15 mouse cellular contexts compared by ENCODE assay signal in genomic region chr7:142479307-142479706, GRCm38 (mm10). TPM values are rescaled to one million over a fixed set of nuclear protein-coding genes. Genes with fewer than 3 reads are reported as not detected.
A peak's percentile ranks its signal among the peaks of the same experiment; 100 is the strongest.
DNase-seq lines count a peak whose midpoint lies in the region; ATAC-seq and TF ChIP-seq lines count a peak whose summit lies in the region.
"Had no signal": no experiment of that assay in that cellular context is flagged by ENCODE, and none has a peak within 500 bp of the region (broad histone marks: within the 10 kb centered on the region; RNA-seq: fewer than 3 reads in every experiment).

No protein-coding gene starts in this region.

- no peak overlapping the region for H3K4me3 ChIP-seq in heart, embryonic 15.5 days
- no peak overlapping the region for H3K4me3 ChIP-seq in embryonic facial prominence, embryonic 12.5 days
- H3K4me3 ChIP-seq in embryonic facial prominence, embryonic 15.5 days (replicated peaks), result no peak overlapping the region
- H3K4me3 ChIP-seq in limb, embryonic 14.5 days (replicated peaks; ENCODE audit: low read length), result no peak overlapping the region
- H3K4me3 ChIP-seq: liver, embryonic 13.5 days had no signal

- peaks cover 91% of the 10 kb centered on the region for H3K4me1 ChIP-seq in heart, embryonic 15.5 days (replicated peaks)
- H3K4me1 ChIP-seq in embryonic facial prominence, embryonic 12.5 days, result peaks cover 55% of the 10 kb centered on the region
- peaks cover 72% of the 10 kb centered on the region for H3K4me1 ChIP-seq in embryonic facial prominence, embryonic 15.5 days
- H3K4me1 ChIP-seq in limb, embryonic 14.5 days (ENCODE audit: control insufficient read depth, insufficient read depth, low read length), result peaks cover 47% of the 10 kb centered on the region

- ATAC-seq in heart, embryonic 15.5 days (replicated peaks; ENCODE audit: insufficient number of reproducible peaks, insufficient read depth, low FRiP score, low read depth), result no peak
- no peak for ATAC-seq in embryonic facial prominence, embryonic 12.5 days (ENCODE audit: insufficient number of reproducible peaks, insufficient read depth, low FRiP score, low TSS enrichment)
- no peak for ATAC-seq in embryonic facial prominence, embryonic 15.5 days (ENCODE audit: insufficient number of reproducible peaks, low FRiP score, low TSS enrichment, low read depth)
- no peak for ATAC-seq in limb, embryonic 14.5 days (ENCODE audit: low FRiP score, low read depth)
- ATAC-seq: hindbrain, postnatal 0 days had no signal

- peak overlapping the region; percentile 45; the same call in 1 of the 2 replicates for H3K4me2 ChIP-seq in heart, embryonic 15.5 days
- no peak overlapping the region for H3K4me2 ChIP-seq in embryonic facial prominence, embryonic 12.5 days (replicated peaks)
- no peak overlapping the region for H3K4me2 ChIP-seq in embryonic facial prominence, embryonic 15.5 days (replicated peaks)
- no peak overlapping the region for H3K4me2 ChIP-seq in limb, embryonic 14.5 days (replicated peaks; ENCODE audit: low read depth, low read length, severe bottlenecking)
- H3K4me2 ChIP-seq: liver, embryonic 13.5 days had no signal

- TF ChIP-seq POLR2A in limb, embryonic 14.5 days (IDR thresholded peaks at IDR 0.05; ENCODE audit: borderline replicate concordance, extremely low read depth, insufficient read depth, insufficient read length), result no peak

- H3K9ac ChIP-seq in heart, embryonic 15.5 days, result no peak overlapping the region
- H3K9ac ChIP-seq in embryonic facial prominence, embryonic 12.5 days, result no peak overlapping the region
- no peak overlapping the region for H3K9ac ChIP-seq in embryonic facial prominence, embryonic 15.5 days
- no peak overlapping the region for H3K9ac ChIP-seq in limb, embryonic 14.5 days (ENCODE audit: low read depth, low read length, severe bottlenecking)
- H3K9ac ChIP-seq: liver, embryonic 13.5 days had no signal

- H3K36me3 ChIP-seq in heart, embryonic 15.5 days, result no peaks in the 10 kb centered on the region
- H3K36me3 ChIP-seq in embryonic facial prominence, embryonic 12.5 days, result no peaks in the 10 kb centered on the region
- no peaks in the 10 kb centered on the region for H3K36me3 ChIP-seq in embryonic facial prominence, embryonic 15.5 days
- H3K36me3 ChIP-seq in limb, embryonic 14.5 days (ENCODE audit: control insufficient read depth, insufficient read depth, low read length), result no peaks in the 10 kb centered on the region
- H3K36me3 ChIP-seq: liver, embryonic 13.5 days had no signal

- H3K27ac ChIP-seq in heart, embryonic 15.5 days, result peak overlapping the region; percentile 96
- peak overlapping the region; percentile 41; the same call in 1 of the 2 replicates for H3K27ac ChIP-seq in embryonic facial prominence, embryonic 12.5 days
- H3K27ac ChIP-seq in embryonic facial prominence, embryonic 15.5 days (replicated peaks), result peak overlapping the region; percentile 98; the same call in 1 of the 2 replicates
- peak overlapping the region; percentile 41; the same call in 1 of the 2 replicates for H3K27ac ChIP-seq in limb, embryonic 14.5 days (replicated peaks; ENCODE audit: low read depth, low read length)
- H3K27ac ChIP-seq: hindbrain, postnatal 0 days; liver, embryonic 13.5 days had no signal

- H3K9me3 ChIP-seq in heart, embryonic 15.5 days (replicated peaks), result no peaks in the 10 kb centered on the region
- H3K9me3 ChIP-seq in embryonic facial prominence, embryonic 12.5 days, result no peaks in the 10 kb centered on the region
- H3K9me3 ChIP-seq in embryonic facial prominence, embryonic 15.5 days (replicated peaks), result no peaks in the 10 kb centered on the region
- no peaks in the 10 kb centered on the region for H3K9me3 ChIP-seq in limb, embryonic 14.5 days (ENCODE audit: control insufficient read depth, low read length)
- H3K9me3 ChIP-seq: liver, embryonic 13.5 days had no signal

- no peaks in the 10 kb centered on the region for H3K27me3 ChIP-seq in heart, embryonic 15.5 days
- no peaks in the 10 kb centered on the region for H3K27me3 ChIP-seq in embryonic facial prominence, embryonic 12.5 days
- no peaks in the 10 kb centered on the region for H3K27me3 ChIP-seq in embryonic facial prominence, embryonic 15.5 days
- no peaks in the 10 kb centered on the region for H3K27me3 ChIP-seq in limb, embryonic 14.5 days (ENCODE audit: control insufficient read depth, insufficient read depth, low read length)
- H3K27me3 ChIP-seq: CH12.LX had no signal

- no peak for DNase-seq in heart, postnatal 14 days
- DNase-seq in limb, embryonic 14.5 days (ENCODE audit: low spot score), result no peak
- DNase-seq in layer of hippocampus, adult 9-11 months, result no peak
- no peak for DNase-seq in ovary, postnatal 36 days (ENCODE audit: low spot score)
- DNase-seq: cerebellum, adult 18-20 months; kidney, postnatal 25 days; layer of hippocampus, postnatal 36 days; liver, embryonic 13.5 days had no signal

- intact Hi-C loops in heart, postnatal 14 days (cut with DNase I), result no loop called here

RNA-seq across cellular contexts. Expression of gene Lsp1, which starts 18.7 kb away (rescaled TPM):
- polyA plus RNA-seq in heart, embryonic 15.5 days (2015; fragmentation: Nextera tagmentation; extraction: Ambion mirVana), result 49.6 and 83.5 TPM in 2 replicates
- total RNA-seq in heart, postnatal 14 days (2021), result 10 to 100 TPM; 63.5 to 77.2 TPM
- polyA plus RNA-seq in embryonic facial prominence, embryonic 12.5 days (2016; fragmentation: Nextera tagmentation; extraction: Ambion mirVana), result 24.5 and 24.7 TPM in 2 replicates
- 49.3 and 58.9 TPM in 2 replicates for polyA plus RNA-seq in embryonic facial prominence, embryonic 15.5 days (2015; fragmentation: Nextera tagmentation; extraction: Ambion mirVana)
- polyA plus RNA-seq in limb, embryonic 14.5 days (2012; rRNA removed), result 102 TPM in 2 replicates
- polyA plus RNA-seq in limb, embryonic 14.5 days (2014; fragmentation: Nextera tagmentation; extraction: Ambion mirVana), result 45.8 and 48.0 TPM in 2 replicates

RNA-seq across cellular contexts. Expression of gene Tnnt3, which starts 19.3 kb away (rescaled TPM):
- polyA plus RNA-seq in heart, embryonic 15.5 days (2015; fragmentation: Nextera tagmentation; extraction: Ambion mirVana), result 4.6 and 4.8 TPM in 2 replicates
- 1 to 10 TPM; 1.2 to 1.4 TPM for total RNA-seq in heart, postnatal 14 days (2021)
- 4.6 and 6.9 TPM in 2 replicates for polyA plus RNA-seq in embryonic facial prominence, embryonic 12.5 days (2016; fragmentation: Nextera tagmentation; extraction: Ambion mirVana)
- 167 and 228 TPM in 2 replicates for polyA plus RNA-seq in embryonic facial prominence, embryonic 15.5 days (2015; fragmentation: Nextera tagmentation; extraction: Ambion mirVana)
- polyA plus RNA-seq in limb, embryonic 14.5 days (2012; rRNA removed), result 42.5 and 114 TPM in 2 replicates
- 101 and 183 TPM in 2 replicates for polyA plus RNA-seq in limb, embryonic 14.5 days (2014; fragmentation: Nextera tagmentation; extraction: Ambion mirVana)
- total RNA-seq: layer of hippocampus, postnatal 36 days had no signal

RNA-seq across cellular contexts. Expression of gene Tnni2, which starts 37.7 kb away (rescaled TPM):
- 16.8 and 16.9 TPM in 2 replicates for polyA plus RNA-seq in heart, embryonic 15.5 days (2015; fragmentation: Nextera tagmentation; extraction: Ambion mirVana)
- 1 to 10 TPM; 5.7 to 7.8 TPM for total RNA-seq in heart, postnatal 14 days (2021)
- 7.1 and 9.6 TPM in 2 replicates for polyA plus RNA-seq in embryonic facial prominence, embryonic 12.5 days (2016; fragmentation: Nextera tagmentation; extraction: Ambion mirVana)
- polyA plus RNA-seq in embryonic facial prominence, embryonic 15.5 days (2015; fragmentation: Nextera tagmentation; extraction: Ambion mirVana), result 169 and 228 TPM in 2 replicates
- polyA plus RNA-seq in limb, embryonic 14.5 days (2012; rRNA removed), result 60.8 and 156 TPM in 2 replicates
- 76.8 and 134 TPM in 2 replicates for polyA plus RNA-seq in limb, embryonic 14.5 days (2014; fragmentation: Nextera tagmentation; extraction: Ambion mirVana)
- total RNA-seq: layer of hippocampus, postnatal 36 days had no signal

RNA-seq across cellular contexts. Expression of gene Syt8, which starts 44.7 kb away (rescaled TPM):
- polyA plus RNA-seq in heart, embryonic 15.5 days (2015; fragmentation: Nextera tagmentation; extraction: Ambion mirVana), result 0.48 and 1.7 TPM in 2 replicates
- total RNA-seq in heart, postnatal 14 days (2021), result not detected
- 0.35 TPM in 1 of 2 replicates, not detected in the other for polyA plus RNA-seq in embryonic facial prominence, embryonic 12.5 days (2016; fragmentation: Nextera tagmentation; extraction: Ambion mirVana)
- 3.9 and 4.5 TPM in 2 replicates for polyA plus RNA-seq in embryonic facial prominence, embryonic 15.5 days (2015; fragmentation: Nextera tagmentation; extraction: Ambion mirVana)
- 4.9 and 7.3 TPM in 2 replicates for polyA plus RNA-seq in limb, embryonic 14.5 days (2012; rRNA removed)
- polyA plus RNA-seq in limb, embryonic 14.5 days (2014; fragmentation: Nextera tagmentation; extraction: Ambion mirVana), result 1.5 and 2.0 TPM in 2 replicates
- total RNA-seq: CH12.LX; hindbrain, postnatal 0 days; layer of hippocampus, postnatal 36 days; megakaryocyte, adult 5-6 weeks had no signal
- polyA plus RNA-seq: cortical plate, adult 2 months; hindbrain, postnatal 0 days; liver, embryonic 13.5 days had no signal

RNA-seq across cellular contexts. Expression of gene Mrpl23, which starts 53.2 kb away (rescaled TPM):
- 17.0 and 18.7 TPM in 2 replicates for polyA plus RNA-seq in heart, embryonic 15.5 days (2015; fragmentation: Nextera tagmentation; extraction: Ambion mirVana)
- 1 to 10 TPM; 2.7 to 7.4 TPM for total RNA-seq in heart, postnatal 14 days (2021)
- polyA plus RNA-seq in embryonic facial prominence, embryonic 12.5 days (2016; fragmentation: Nextera tagmentation; extraction: Ambion mirVana), result 19.8 and 32.6 TPM in 2 replicates
- polyA plus RNA-seq in embryonic facial prominence, embryonic 15.5 days (2015; fragmentation: Nextera tagmentation; extraction: Ambion mirVana), result 28.5 and 32.7 TPM in 2 replicates
- 94.6 and 97.2 TPM in 2 replicates for polyA plus RNA-seq in limb, embryonic 14.5 days (2012; rRNA removed)
- 30.0 and 40.8 TPM in 2 replicates for polyA plus RNA-seq in limb, embryonic 14.5 days (2014; fragmentation: Nextera tagmentation; extraction: Ambion mirVana)

Comparison
In these comparisons a context has a peak if more than half of its experiments do, and no peak if none do; other contexts are left out.
1. H3K27ac ChIP-seq: peak in every context shown above with its lines; median percentile 98 in embryonic facial prominence, embryonic 15.5 days; 96 in heart, embryonic 15.5 days; 41 in embryonic facial prominence, embryonic 12.5 days; 41 in limb, embryonic 14.5 days.